Comparison of ENCODE assay signal across 19 mouse cellular contexts in genomic region chr8:114947921-114948320, GRCm38 (mm10).
"Had no signal": no experiment of that assay in that cellular context is flagged by ENCODE, and none has a peak within 500 bp of the region (broad histone marks: within the 10 kb centered on the region; RNA-seq: fewer than 3 reads in every experiment).

No protein-coding gene starts in this region.

- ATAC-seq: liver, postnatal 0 days; midbrain, embryonic 16.5 days had no signal

- H3K9me3 ChIP-seq: midbrain, embryonic 10.5 days; midbrain, embryonic 12.5 days; neural tube, embryonic 13.5 days; neural tube, embryonic 15.5 days had no signal

- H3K27ac ChIP-seq: midbrain, embryonic 10.5 days; midbrain, embryonic 12.5 days; neural tube, embryonic 13.5 days; neural tube, embryonic 15.5 days had no signal

- H3K9ac ChIP-seq: liver, postnatal 0 days; lung, embryonic 14.5 days; midbrain, embryonic 12.5 days; neural tube, embryonic 13.5 days; neural tube, embryonic 15.5 days had no signal

- H3K27me3 ChIP-seq: midbrain, embryonic 12.5 days; neural tube, embryonic 13.5 days had no signal

- H3K4me2 ChIP-seq: lung, embryonic 14.5 days; midbrain, embryonic 12.5 days; neural tube, embryonic 13.5 days; neural tube, embryonic 15.5 days had no signal

- H3K36me3 ChIP-seq: midbrain, embryonic 10.5 days; midbrain, embryonic 12.5 days; neural tube, embryonic 13.5 days; neural tube, embryonic 15.5 days had no signal

- H3K4me1 ChIP-seq: midbrain, embryonic 10.5 days; midbrain, embryonic 12.5 days; neural tube, embryonic 13.5 days; neural tube, embryonic 15.5 days had no signal

- H3K4me3 ChIP-seq: midbrain, embryonic 10.5 days; midbrain, embryonic 12.5 days; myocyte; neural tube, embryonic 13.5 days; neural tube, embryonic 15.5 days had no signal

- DNase-seq: liver, postnatal 0 days; lung, embryonic 14.5 days; lung, postnatal 10 days; lung, postnatal 4 days; midbrain, embryonic 14.5 days; retina, postnatal 1 day; right cerebral cortex, adult 18-20 months; right cerebral cortex, postnatal 25 days; right cerebral cortex, postnatal 4 days; spleen, adult 18-20 months; thymus, adult 18-20 months; thymus, postnatal 25 days; thymus, postnatal 4 days had no signal
